Mouse (Mus musculus): ENCODE results near the gene Dse.

DNA sequence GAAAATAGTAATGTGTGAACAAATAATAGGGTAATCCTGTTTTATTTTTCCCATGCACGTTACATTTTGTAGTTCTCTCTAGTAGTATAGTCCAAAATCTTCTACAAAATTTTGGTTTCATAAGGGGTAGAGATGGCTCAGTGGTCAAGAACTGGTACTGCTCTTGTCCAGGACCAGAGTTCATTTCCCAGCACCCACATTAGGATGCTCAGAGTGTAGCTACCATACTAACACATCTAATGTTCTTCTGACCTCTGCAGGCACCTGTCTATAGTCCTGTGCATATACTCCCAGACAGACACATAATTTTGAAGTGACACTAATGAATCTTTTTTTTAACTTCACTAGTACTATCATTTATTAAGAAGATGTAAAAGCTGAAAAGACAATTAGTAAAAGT lies 1.7 kb downstream of the Dse start:
- TF ChIP-seq CTCF (IDR thresholded peaks at IDR 0.05; ENCODE audit: insufficient read depth, low read length) (no peak), POLR2A (IDR thresholded peaks at IDR 0.05; ENCODE audit: borderline replicate concordance, extremely low read depth, low read depth, low read length) (no peak)

All from lung, adult 2 months (tissue).